Comparison of ENCODE assay signal across 8 mouse cellular contexts in the genomic region with DNA sequence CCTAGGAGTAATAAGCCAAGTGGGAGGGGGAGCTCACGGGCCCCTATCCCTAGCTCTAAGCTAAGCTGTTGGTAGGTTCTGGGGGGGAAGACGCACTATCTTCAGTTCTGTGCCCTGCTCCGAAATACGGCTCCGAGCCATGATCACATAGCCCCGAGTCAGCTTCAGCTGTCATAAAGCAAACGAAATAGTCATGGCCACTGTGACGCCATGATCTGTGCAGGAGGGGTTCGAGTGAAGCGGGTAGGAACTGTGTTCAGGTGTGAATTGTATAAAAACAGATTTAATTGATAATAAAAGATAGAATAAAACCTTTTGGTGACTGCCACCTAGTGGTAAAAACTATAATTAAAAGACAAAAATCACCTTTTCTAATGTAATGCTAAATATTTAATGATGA. TPM values are rescaled to one million over a fixed set of nuclear protein-coding genes. Genes with fewer than 3 reads are reported as not detected.
A peak's percentile ranks its signal among the peaks of the same experiment; 100 is the strongest.
DNase-seq lines count a peak whose midpoint lies in the region; ATAC-seq and TF ChIP-seq lines count a peak whose summit lies in the region.

No protein-coding gene starts in this region.

- H3K4me3 ChIP-seq in kidney, embryonic 14.5 days (ENCODE audit: low read length): no peak overlapping the region
- H3K4me3 ChIP-seq in CH12.LX (replicated peaks in 1 of 3; ENCODE audit: low read depth in 2 of 3, low read length in 2 of 3, poor library complexity in 1 of 3): no peak overlapping the region
- no peak overlapping the region; the same call in 1 of the 2 replicates for H3K4me3 ChIP-seq in layer of hippocampus, adult 2 months
- no peak overlapping the region for H3K4me3 ChIP-seq in small intestine, adult 2 months (ENCODE audit: low read depth, low read length)

- 80% methylated on average over 10 of the region's 10 CpGs for WGBS in kidney, embryonic 14.5 days
- WGBS in small intestine, adult 2 months: 59% methylated on average over 10 of the region's 10 CpGs

- in situ Hi-C loops in CH12.LX (cut with MboI; ENCODE audit: low pct_ligation_motif_present, low pct_unique_long_range_greater_than_20kb, low sequenced_read_pairs): loop anchor here (5.0 kb wide), 1 partner anchor 66 kb away; no protein-coding TSS in a partner anchor

- no peaks in the 10 kb centered on the region for H3K79me2 ChIP-seq in CH12.LX (replicated peaks; ENCODE audit: control insufficient read depth, extremely low read depth, insufficient read depth, poor library complexity, severe bottlenecking)

- peak; percentile 57; the same call in 1 of the 2 replicates for ATAC-seq in kidney, embryonic 14.5 days (ENCODE audit: low FRiP score, low TSS enrichment)

- intact Hi-C loops in left cerebral cortex, postnatal 10 days (cut with DNase I): loop anchor here (10.0 kb wide), 1 partner anchor 207 kb away; no protein-coding TSS in a partner anchor

- no peaks in the 10 kb centered on the region for H3K9me3 ChIP-seq in kidney, embryonic 14.5 days (ENCODE audit: control insufficient read depth, low read length)
- no peaks in the 10 kb centered on the region for H3K9me3 ChIP-seq in CH12.LX (replicated peaks; ENCODE audit: low read length)

- TF ChIP-seq CTCF in CH12.LX (conservative IDR thresholded peaks at IDR 0.05 in 1 of 2, IDR thresholded peaks at IDR 0.05 in 1 of 2; ENCODE audit: low read depth in 2 of 2, low read length in 2 of 2): peak in 1 of 2 experiments; percentile 65; a peak in 2 of 4 replicates
- TF ChIP-seq CTCF in layer of hippocampus, adult 2 months (conservative IDR thresholded peaks at IDR 0.05): peak; percentile 83
- TF ChIP-seq CTCF in small intestine, adult 2 months (IDR thresholded peaks at IDR 0.05; ENCODE audit: extremely low read depth, insufficient read length, insufficient replicate concordance, low read depth, low read length): peak; percentile 42; the same call in 1 of the 2 replicates

- no peak for TF ChIP-seq EP300 in CH12.LX (IDR thresholded peaks at IDR 0.05; ENCODE audit: low read length)

- H3K27ac ChIP-seq in kidney, embryonic 14.5 days (ENCODE audit: low read depth, low read length): no peak overlapping the region
- no peak overlapping the region for H3K27ac ChIP-seq in CH12.LX (ENCODE audit: insufficient read depth, low read depth)
- H3K27ac ChIP-seq in layer of hippocampus, adult 2 months: no peak overlapping the region
- H3K27ac ChIP-seq in small intestine, adult 2 months (ENCODE audit: insufficient read depth, low read depth, low read length): no peak overlapping the region

- TF ChIP-seq POLR2A in CH12.LX (IDR thresholded peaks at IDR 0.05; ENCODE audit: low read depth, low read length): no peak
- TF ChIP-seq POLR2A in small intestine, adult 2 months (IDR thresholded peaks at IDR 0.05; ENCODE audit: low read depth, low read length): no peak

- DNase-seq in kidney, adult 8-10 months: no peak
- DNase-seq in CH12.LX (ENCODE audit: extremely low read depth): no peak
- peak; percentile 17 for DNase-seq in cerebellum, adult 11 months
- DNase-seq in layer of hippocampus, adult 2 months (ENCODE audit: low spot score in 2 of 2): peak in 1 of 2 experiments; percentile 11
- no peak for DNase-seq in left cerebral cortex, postnatal 10 days (ENCODE audit: extremely low spot score in 1 of 2, low spot score in 2 of 2)
- no peak for DNase-seq in urinary bladder, postnatal 36 days (ENCODE audit: low spot score in 2 of 2)

- no peak overlapping the region for H3K4me2 ChIP-seq in kidney, embryonic 14.5 days (replicated peaks; ENCODE audit: low read depth, low read length)
- no peak overlapping the region for H3K4me2 ChIP-seq in CH12.LX (ENCODE audit: insufficient read depth, low read depth, poor library complexity, severe bottlenecking)

- H3K36me3 ChIP-seq in kidney, embryonic 14.5 days (ENCODE audit: control insufficient read depth, insufficient read depth, low read length): no peaks in the 10 kb centered on the region
- no peaks in the 10 kb centered on the region for H3K36me3 ChIP-seq in CH12.LX (replicated peaks in 1 of 2; ENCODE audit: control insufficient read depth in 1 of 2, insufficient read depth in 1 of 2, low read length in 1 of 2)
- H3K36me3 ChIP-seq in small intestine, adult 2 months (ENCODE audit: control insufficient read depth, insufficient read depth, low read length): no peaks in the 10 kb centered on the region

- no peak overlapping the region for H3K9ac ChIP-seq in kidney, embryonic 14.5 days (ENCODE audit: low read depth, low read length)
- H3K9ac ChIP-seq in CH12.LX (ENCODE audit: insufficient read depth, low read depth): no peak overlapping the region

- dilution Hi-C loops in CH12.LX (cut with MboI; ENCODE audit: extremely low pct_ligation_motif_present, extremely low pct_unique_long_range_greater_than_20kb, low sequenced_read_pairs): no loop called here

- H3K4me1 ChIP-seq in kidney, embryonic 14.5 days (ENCODE audit: control insufficient read depth, insufficient read depth, low read length): no peaks in the 10 kb centered on the region
- H3K4me1 ChIP-seq in CH12.LX (ENCODE audit: control insufficient read depth in 1 of 2, insufficient read depth in 2 of 2): no peaks in the 10 kb centered on the region
- no peaks in the 10 kb centered on the region for H3K4me1 ChIP-seq in small intestine, adult 2 months (ENCODE audit: control insufficient read depth, insufficient read depth, insufficient read length, low read length)

- H3K27me3 ChIP-seq in kidney, embryonic 14.5 days (ENCODE audit: control insufficient read depth, insufficient read depth, low read length): no peaks in the 10 kb centered on the region
- H3K27me3 ChIP-seq in CH12.LX (replicated peaks): no peaks in the 10 kb centered on the region
- no peaks in the 10 kb centered on the region for H3K27me3 ChIP-seq in small intestine, adult 2 months (ENCODE audit: control insufficient read depth, insufficient read depth, low read length)

- peak; percentile 67 for TF ChIP-seq RAD21 in CH12.LX (IDR thresholded peaks at IDR 0.05; ENCODE audit: low read depth, low read length)

TF ChIP-seq in CH12.LX, 34 proteins besides CTCF, POLR2A, EP300 and RAD21:
- TF ChIP-seq UBTF (IDR thresholded peaks at IDR 0.05; ENCODE audit: low read depth, low read length) (no peak), E2F4 (IDR thresholded peaks at IDR 0.05; ENCODE audit: insufficient replicate concordance, low read depth, low read length) (no peak), MYC (IDR thresholded peaks at IDR 0.05; ENCODE audit: low read depth, low read length) (no peak), MAX (IDR thresholded peaks at IDR 0.05; ENCODE audit: low read length) (no peak), JUN (IDR thresholded peaks at IDR 0.05; ENCODE audit: insufficient read depth, low read depth, low read length) (no peak), ZC3H11A (IDR thresholded peaks at IDR 0.05; ENCODE audit: low read depth, low read length) (0 out of 2 replicates have a peak, but pooled peaks have one; percentile 38), SMC3 (IDR thresholded peaks at IDR 0.05; ENCODE audit: low read depth, low read length) (peak; percentile 61), USF1 (IDR thresholded peaks at IDR 0.05; ENCODE audit: low read depth, low read length) (no peak), NELFE (IDR thresholded peaks at IDR 0.05; ENCODE audit: low read depth, low read length) (no peak), ELF1 (IDR thresholded peaks at IDR 0.05; ENCODE audit: low read depth, low read length) (no peak)

RNA-seq across cellular contexts. Expression of a gene that starts 42.4 kb away (rescaled TPM):
- 107 and 112 TPM in 2 replicates for polyA plus RNA-seq in kidney, embryonic 14.5 days (2014; fragmentation: Nextera tagmentation; extraction: Ambion mirVana)
- total RNA-seq in CH12.LX (2012; rRNA removed): 22.7 and 25.2 TPM in 2 replicates
- 35.3 and 38.1 TPM in 2 replicates for total RNA-seq in CH12.LX (2014; rRNA removed)
- 30.5 and 35.3 TPM in 2 replicates for polyA plus RNA-seq in CH12.LX (2012; ENCODE audit: insufficient read length, low read depth)
- total RNA-seq in layer of hippocampus, adult 2 months (2021): 10 to 100 TPM; 59.9 to 64.9 TPM
- polyA plus RNA-seq in small intestine, adult 2 months (2012; rRNA removed): 4.1 and 9.4 TPM in 2 replicates
- total RNA-seq in left cerebral cortex, postnatal 10 days (2021): 10 to 100 TPM; 85.7 to 94.4 TPM
